Mouse (Mus musculus) olfactory bulb, adult 2 months (tissue): ENCODE results near the gene Iffo1. TPM values are rescaled to one million over a fixed set of nuclear protein-coding genes. Genes with fewer than 3 reads are reported as not detected.
"Not testable (repeated sequence)": the region's sequence is repeated elsewhere in the genome, so short reads cannot be mapped to it uniquely, and the experiment has no call there.

Experiments used
- H3K27ac ChIP-seq: fragments of 200-500 bp; 2 replicates; pipeline ENCODE4 v1.5.1; 2012; ENCODE audit warnings: low read depth, low read length; ENCODE audit not compliant: insufficient read depth
- H3K4me1 ChIP-seq: fragments of 200-500 bp; 2 replicates; pipeline ENCODE4 v1.6.1; 2012; ENCODE audit warnings: low read length; ENCODE audit not compliant: control insufficient read depth, insufficient read depth
- H3K4me3 ChIP-seq: fragments of 200-500 bp; 2 replicates; pipeline ENCODE4 v1.5.1; 2012; ENCODE audit warnings: mild to moderate bottlenecking, low read depth, low read length, moderate library complexity; ENCODE audit not compliant: insufficient read depth
- CTCF ChIP-seq: fragments of 200-500 bp; IDR thresholded peaks from 2 replicates; pipeline ENCODE4 v1.5.1; 2012; ENCODE audit warnings: low read depth, mild to moderate bottlenecking, low read length, moderate library complexity; ENCODE audit not compliant: insufficient read depth
- POLR2A ChIP-seq: fragments of 200-500 bp; IDR thresholded peaks from 2 replicates; pipeline ENCODE4 v1.6.1; 2012; ENCODE audit warnings: mild to moderate bottlenecking, low read depth, low read length, moderate library complexity; ENCODE audit not compliant: insufficient read depth
- WGBS: fragments of 180-500 bp; shearing (Covaris S2); methylation state at CpG from one replicate; pipeline ENCODE4 v1.1.7; 2018; 5-methylcytosine and 5-hydroxymethylcytosine counted together
- polyA plus RNA-seq: library from polyadenylated mRNA; stranded (reverse); fragments of >200 nt; gene quantifications from 2 replicates; pipeline ENCODE4 v1.2.4, GENCODE M21; 2012; ENCODE audit warnings: low replicate concordance; ENCODE audit not compliant: missing spikeins, insufficient read depth, insufficient read length

Gene Iffo1
- polyA plus RNA-seq, 1 experiment = not detected

DNA sequence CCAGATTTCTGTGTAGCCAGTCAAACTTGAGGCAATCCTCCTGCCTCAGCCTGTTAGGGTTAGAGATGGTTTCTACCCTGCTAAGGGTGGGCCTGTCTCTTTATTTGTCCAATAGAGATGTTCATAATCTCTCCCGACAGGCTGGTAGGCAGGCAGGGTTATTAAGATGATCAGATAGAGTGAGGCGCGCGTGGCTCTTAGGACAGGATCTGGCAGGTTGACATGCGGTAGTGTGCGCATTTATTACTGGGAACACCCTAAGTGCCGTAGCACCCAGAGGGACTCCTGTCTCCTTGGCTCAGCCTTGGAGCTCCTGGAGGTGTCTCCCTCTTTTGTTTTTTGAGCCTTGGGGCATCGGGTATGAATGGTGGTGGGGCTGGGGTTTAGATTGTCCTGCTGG is 10.2 kb downstream of the Iffo1 start:
- Histone ChIP-seq H3K4me1 (peaks cover 25% of the 10 kb centered on the region), H3K27ac (no peak overlapping the region), H3K4me3 (no peak overlapping the region)
- WGBS = 81% methylated on average over 8 of the region's 8 CpGs
- TF ChIP-seq CTCF (no peak), POLR2A (no peak)

DNA sequence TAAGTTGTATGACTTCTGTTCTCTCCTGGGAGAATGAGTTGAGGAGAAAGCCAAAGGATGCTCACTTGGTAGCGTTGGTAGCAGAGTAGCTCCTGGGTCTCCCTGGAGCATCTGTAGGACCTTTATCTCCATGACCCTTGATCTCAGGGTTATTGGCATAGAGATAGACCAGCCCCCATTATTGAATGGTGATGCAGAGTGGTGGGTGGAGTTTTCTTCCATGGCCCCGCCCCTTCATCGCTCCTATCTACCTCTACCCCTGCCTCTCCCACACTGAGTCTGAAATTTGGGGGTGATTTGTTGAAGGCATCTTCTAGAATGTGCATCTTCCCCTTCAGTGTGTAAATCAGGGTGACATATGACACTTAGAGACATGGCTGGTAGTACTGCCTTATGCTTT is 11.4 kb downstream of the Iffo1 start:
- TF ChIP-seq CTCF (no peak), POLR2A (no peak)
- Histone ChIP-seq H3K4me1 (peaks cover 32% of the 10 kb centered on the region), H3K4me3 (no peak overlapping the region), H3K27ac (no peak overlapping the region)
- WGBS = 77% methylated on average over 3 of the region's 3 CpGs

DNA sequence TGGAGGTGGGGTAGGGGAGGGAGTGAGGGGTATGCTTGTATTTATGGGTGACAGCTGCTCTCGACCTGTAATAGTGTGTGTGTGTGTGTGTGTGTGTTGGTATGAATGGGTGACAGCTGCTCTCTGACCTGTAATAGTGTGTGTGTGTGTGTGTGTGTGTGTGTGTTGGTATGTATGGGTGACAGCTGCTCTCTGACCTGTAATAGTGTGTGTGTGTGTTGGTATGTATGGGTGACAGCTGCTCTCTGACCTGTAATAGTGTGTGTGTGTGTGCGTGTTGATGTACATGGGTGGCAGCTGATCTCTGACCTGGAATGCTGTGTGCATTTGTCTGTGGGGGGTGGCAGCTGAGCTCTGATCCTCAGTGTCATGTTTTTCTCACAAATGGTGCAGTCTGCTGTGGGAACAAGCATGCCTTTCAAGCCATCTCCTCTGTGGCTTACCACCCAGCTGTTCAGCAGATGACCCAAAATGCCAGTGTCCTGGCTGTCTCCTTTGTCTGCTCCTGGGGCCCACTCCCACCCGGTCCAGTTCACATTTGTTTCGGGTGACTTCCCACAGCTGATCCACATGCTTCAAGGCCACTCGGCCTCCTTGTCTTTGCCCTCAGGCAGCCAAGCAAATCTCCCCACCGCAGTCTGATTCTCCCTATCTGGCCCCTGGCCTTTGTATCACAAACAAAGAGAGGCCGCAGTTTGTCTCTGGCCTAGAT is 12.0 kb downstream of the Iffo1 start:
- 53% methylated on average over 7 of the region's 7 CpGs for WGBS
- H3K27ac ChIP-seq = peak overlapping the region; percentile 38

DNA sequence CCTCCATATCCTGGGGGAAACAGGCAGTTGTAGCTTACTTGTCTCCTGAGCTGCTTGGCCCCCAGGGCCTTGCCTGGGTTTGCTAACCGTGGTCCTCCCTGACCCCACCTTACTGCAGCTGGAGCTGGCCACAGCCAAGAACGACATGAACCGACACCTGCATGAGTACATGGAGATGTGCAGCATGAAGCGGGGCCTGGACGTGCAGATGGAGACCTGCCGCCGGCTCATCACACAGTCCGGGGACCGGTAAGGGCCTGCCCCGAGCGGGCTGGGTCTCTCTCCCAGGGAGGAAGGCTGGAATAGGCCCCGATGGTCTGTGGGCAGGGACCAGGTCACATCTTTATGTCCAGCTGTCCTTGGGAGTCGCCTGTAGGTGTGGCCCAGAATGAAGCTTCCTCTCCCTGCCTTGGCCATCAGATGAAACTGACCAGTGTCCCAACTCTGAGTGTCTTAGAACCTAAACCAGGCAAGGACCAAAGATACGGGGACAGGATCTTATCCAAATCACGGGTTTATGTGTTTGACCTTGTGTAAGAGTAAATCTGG is 14.0 kb downstream of the Iffo1 start:
- Histone ChIP-seq H3K4me3 (no peak overlapping the region), H3K27ac (no peak overlapping the region), H3K4me1 (peaks cover 28% of the 10 kb centered on the region)
- 80% methylated on average over 15 of the region's 15 CpGs for WGBS
- no peak for TF ChIP-seq POLR2A
- no peak for TF ChIP-seq CTCF

More for the DNA sequence above, 12.0 kb downstream of the Iffo1 start:
- TF ChIP-seq CTCF = no peak
- no peak for TF ChIP-seq POLR2A
- Histone ChIP-seq H3K4me1 (peaks cover 33% of the 10 kb centered on the region), H3K4me3 (no peak overlapping the region)

DNA sequence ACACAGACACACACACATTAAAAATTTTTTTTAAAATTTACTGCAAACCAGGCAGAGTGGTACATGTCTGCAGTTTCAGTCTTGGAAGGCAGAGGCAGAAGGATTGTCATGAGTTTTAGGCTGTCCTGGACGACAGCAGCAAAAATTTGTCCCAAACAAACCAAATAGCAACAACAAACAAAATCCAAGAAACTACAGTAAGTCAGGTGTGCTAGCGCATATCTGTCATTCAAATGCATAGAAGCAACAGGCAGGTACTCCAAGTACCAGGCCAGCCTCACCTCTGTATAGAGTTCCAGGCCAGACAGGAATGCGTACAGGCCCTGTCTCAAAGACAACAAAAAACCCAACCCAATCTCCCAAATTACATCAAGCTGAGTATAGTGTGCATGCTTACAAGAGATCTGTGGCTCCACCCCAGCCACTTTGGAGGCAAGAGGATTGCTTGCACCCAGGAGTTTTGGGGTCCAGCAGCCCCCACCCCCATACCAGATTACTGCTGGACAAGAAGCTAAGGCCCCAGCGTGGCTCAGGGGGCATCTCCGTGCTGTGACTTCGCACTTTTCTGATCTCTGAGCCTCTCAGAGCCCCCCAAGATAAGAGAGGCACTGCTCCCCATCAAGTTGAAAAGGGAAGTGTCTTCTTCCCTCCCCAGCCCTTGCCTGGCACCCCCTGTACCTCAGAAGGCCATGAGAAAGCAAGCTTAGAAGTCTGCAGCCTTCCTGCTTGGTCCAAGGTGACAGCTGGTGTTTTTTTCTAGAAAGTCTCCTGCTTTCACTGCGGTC is 14.9 kb downstream of the Iffo1 start:
- Histone ChIP-seq H3K4me3 (no peak overlapping the region), H3K27ac (no peak overlapping the region), H3K4me1 (peaks cover 29% of the 10 kb centered on the region)
- TF ChIP-seq POLR2A = no peak
- no peak for TF ChIP-seq CTCF
- 72% methylated on average over 7 of the region's 7 CpGs for WGBS

DNA sequence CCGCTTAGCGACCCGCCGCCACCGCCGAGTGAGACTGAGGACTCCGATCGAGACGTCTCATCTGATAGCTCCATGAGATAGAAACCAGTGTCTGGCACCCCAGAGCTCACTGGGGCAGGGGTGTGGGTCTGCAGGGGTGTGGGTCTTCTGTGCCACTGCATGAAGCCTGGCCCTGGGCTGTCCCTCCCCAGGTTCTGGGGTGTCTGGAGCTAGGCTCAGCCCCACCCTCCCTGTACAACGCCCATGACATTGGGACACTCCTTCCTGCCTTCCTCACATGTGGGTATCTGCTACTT is 15.5 kb downstream of the Iffo1 start:
- Histone ChIP-seq H3K4me1 (peaks cover 29% of the 10 kb centered on the region), H3K4me3 (no peak overlapping the region), H3K27ac (no peak overlapping the region)
- TF ChIP-seq CTCF = no peak
- no peak for TF ChIP-seq POLR2A
- WGBS = 44% methylated on average over 10 of the region's 10 CpGs

DNA sequence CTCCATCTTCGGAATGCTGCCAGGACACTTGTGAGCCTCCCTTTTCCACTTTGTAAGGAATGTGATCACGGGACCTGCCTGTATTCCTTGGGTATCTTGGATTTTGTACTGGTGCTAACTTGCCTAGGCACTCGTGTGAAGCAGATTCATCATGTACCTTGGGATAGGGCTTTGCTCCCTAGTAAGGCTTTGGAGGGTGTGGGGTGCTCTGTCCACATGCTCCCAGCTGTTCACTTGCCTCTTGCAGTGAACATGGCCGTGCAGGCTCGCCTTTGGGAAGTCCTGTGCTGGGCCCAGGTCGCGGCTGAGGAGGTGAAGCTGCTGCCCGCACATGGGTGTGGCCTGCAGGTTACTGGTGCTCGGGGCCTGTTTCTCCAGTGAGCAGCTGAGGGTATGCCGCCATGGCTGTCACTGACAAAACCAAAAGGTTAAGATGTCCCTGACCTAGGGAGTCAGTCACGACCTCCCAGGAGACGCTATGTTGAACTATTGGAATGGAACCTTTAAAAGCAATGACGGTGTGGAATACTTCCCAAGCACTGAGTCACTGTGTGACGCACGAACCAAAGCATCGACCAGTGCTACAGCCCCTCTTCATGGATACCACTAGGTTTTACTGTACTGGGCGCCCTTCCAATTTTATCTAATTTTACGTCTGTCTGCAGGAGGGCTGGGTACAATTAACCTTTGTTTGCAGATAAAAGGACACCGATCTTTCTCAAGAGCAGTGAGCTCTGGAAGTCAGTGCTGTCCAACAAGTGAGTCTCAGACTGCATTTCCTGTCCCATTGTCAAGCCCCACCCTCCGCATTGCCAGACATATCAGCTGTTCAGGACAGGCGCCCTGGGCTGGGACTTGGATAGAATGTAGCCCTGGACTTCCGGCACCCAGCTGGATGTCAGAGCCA is 16.1 kb downstream of the Iffo1 start:
- Histone ChIP-seq H3K4me3 (no peak overlapping the region), H3K4me1 (peaks cover 30% of the 10 kb centered on the region), H3K27ac (no peak overlapping the region)
- TF ChIP-seq CTCF (no peak), POLR2A (no peak)
- WGBS = 18% methylated on average over 22 of the region's 22 CpGs

DNA sequence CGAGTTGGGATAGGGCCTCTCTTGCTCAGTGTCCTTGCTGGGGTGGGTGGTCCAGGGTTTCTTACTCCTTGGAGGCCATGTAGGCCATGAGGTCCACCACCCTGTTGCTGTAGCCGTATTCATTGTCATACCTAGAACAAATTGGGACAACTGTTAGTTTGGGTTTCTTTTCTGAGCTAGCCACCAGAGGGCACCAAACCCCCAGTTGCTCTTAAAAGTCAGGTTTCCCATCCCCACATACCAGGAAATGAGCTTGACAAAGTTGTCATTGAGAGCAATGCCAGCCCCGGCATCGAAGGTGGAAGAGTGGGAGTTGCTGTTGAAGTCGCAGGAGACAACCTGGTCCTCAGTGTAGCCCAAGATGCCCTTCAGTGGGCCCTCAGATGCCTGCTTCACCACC is 16.9 kb downstream of the Iffo1 start:
- 4% methylated on average over 4 of the region's 5 CpGs for WGBS
- H3K4me3 ChIP-seq, H3K27ac ChIP-seq: not testable (repeated sequence)
- peaks cover 39% of the 10 kb centered on the region for H3K4me1 ChIP-seq

DNA sequence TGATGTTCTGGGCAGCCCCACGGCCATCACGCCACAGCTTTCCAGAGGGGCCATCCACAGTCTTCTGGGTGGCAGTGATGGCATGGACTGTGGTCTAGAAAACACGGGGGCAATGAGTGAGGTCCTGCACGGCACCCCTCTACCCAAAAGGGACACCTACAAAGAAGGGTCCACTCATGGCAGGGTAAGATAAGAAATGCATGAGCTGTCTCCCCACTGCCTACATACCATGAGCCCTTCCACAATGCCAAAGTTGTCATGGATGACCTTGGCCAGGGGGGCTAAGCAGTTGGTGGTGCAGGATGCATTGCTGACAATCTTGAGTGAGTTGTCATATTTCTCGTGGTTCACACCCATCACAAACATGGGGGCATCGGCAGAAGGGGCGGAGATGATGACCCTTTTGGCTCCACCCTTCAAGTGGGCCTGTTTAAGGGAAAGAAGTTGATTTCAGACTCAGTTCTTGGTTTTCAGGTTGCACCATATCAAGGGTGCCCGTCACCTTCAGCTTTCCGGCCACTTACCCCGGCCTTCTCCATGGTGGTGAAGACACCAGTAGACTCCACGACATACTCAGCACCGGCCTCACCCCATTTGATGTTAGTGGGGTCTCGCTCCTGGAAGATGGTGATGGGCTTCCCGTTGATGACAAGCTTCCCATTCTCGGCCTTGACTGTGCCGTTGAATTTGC is 17.7 kb downstream of the Iffo1 start:
- H3K4me3 ChIP-seq = not testable (repeated sequence)

More for the DNA sequence above, 17.7 kb downstream of the Iffo1 start:
- H3K27ac ChIP-seq = not testable (repeated sequence)
- 65% methylated on average over 11 of the region's 16 CpGs for WGBS
- H3K4me1 ChIP-seq = peaks cover 42% of the 10 kb centered on the region
